Mouse (Mus musculus): Measurements from ENCODE around the gene Zfp777. TPM values are rescaled to one million over a fixed set of nuclear protein-coding genes. Genes with fewer than 3 reads are reported as not detected.

Gene Zfp777
- polyA plus RNA-seq (2014; fragmentation: Illumina TruSeq; extraction: RNeasy Lipid Tissue Mini Kit (QIAGEN cat#74804); ENCODE audit: low read depth, low replicate concordance), result 19.3 TPM

DNA sequence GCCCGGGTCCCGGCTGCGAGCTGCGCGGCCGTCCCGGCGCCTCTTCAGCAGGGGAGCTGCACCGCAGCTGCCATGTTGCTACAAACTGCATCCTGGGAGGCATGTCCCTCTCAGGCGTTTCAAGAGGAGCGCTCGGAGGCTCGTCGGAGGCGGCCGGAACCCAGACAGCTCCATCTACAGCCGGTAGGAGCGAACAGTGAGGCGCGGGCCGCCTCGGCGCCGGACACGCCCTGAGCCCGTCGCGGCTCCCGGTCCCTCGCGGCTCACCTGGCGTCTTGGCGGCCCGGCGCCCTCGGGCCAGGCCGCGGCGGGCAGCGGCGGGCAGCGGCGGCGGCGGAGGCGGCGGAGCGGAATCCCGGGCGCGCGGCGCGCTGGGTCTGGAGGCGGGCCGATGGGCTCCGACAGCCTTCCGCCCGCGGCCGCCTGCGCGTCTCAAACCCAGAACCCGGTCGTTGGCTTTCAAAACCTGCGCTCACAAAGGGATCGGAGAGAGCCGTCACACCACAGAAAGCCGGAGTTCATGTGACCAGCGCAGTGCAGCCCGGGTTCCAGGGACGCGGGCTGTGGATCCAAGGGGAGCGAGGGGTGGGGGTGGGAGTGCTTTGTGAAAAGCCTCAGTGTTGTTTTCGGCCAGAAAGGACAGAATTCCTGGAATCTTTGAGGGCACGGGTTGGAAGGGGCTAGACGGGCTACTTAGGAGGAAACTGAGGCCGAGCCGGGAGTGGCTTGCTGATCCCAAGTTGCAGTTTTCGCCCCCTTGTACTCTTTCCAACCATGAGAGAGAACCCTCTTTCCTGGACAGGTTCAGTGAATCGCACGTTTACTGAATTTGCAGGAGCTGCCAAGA, at the start of gene Zfp777:
TSS of gene Zfp777 (minus strand) at position 486 of the 847 bp plus-strand sequence.

GRCm38 (mm10) chr6:48086471-48086878, 37.8 kb upstream of the Zfp777 start, which contains the start of gene Zfp746:
Gene Zfp746 (minus strand): TSS chr6:48086593.

Other genes starting within 250 kb of the Zfp777 start
- 280 TPM for gene Pdia4, start 235.5 kb downstream of the Zfp777 start, polyA plus RNA-seq (2014; fragmentation: Illumina TruSeq; extraction: RNeasy Lipid Tissue Mini Kit (QIAGEN cat#74804); ENCODE audit: low read depth, low replicate concordance)
- 0.77 TPM for gene Zfp786, start 218.0 kb downstream of the Zfp777 start, polyA plus RNA-seq (2014; fragmentation: Illumina TruSeq; extraction: RNeasy Lipid Tissue Mini Kit (QIAGEN cat#74804); ENCODE audit: low read depth, low replicate concordance)
- gene Zfp398, start 213.2 kb downstream of the Zfp777 start, polyA plus RNA-seq (2014; fragmentation: Illumina TruSeq; extraction: RNeasy Lipid Tissue Mini Kit (QIAGEN cat#74804); ENCODE audit: low read depth, low replicate concordance), result 6.2 TPM
- gene Zfp282, start 171.7 kb downstream of the Zfp777 start, polyA plus RNA-seq (2014; fragmentation: Illumina TruSeq; extraction: RNeasy Lipid Tissue Mini Kit (QIAGEN cat#74804); ENCODE audit: low read depth, low replicate concordance), result 5.0 TPM
- gene Zfp212, start 128.4 kb downstream of the Zfp777 start, polyA plus RNA-seq (2014; fragmentation: Illumina TruSeq; extraction: RNeasy Lipid Tissue Mini Kit (QIAGEN cat#74804); ENCODE audit: low read depth, low replicate concordance), result 11.7 TPM
- gene Zfp956, start 95.5 kb downstream of the Zfp777 start, polyA plus RNA-seq (2014; fragmentation: Illumina TruSeq; extraction: RNeasy Lipid Tissue Mini Kit (QIAGEN cat#74804); ENCODE audit: low read depth, low replicate concordance), result 11.9 TPM
- gene Zfp746, start 37.7 kb upstream of the Zfp777 start, polyA plus RNA-seq (2014; fragmentation: Illumina TruSeq; extraction: RNeasy Lipid Tissue Mini Kit (QIAGEN cat#74804); ENCODE audit: low read depth, low replicate concordance), result 13.9 TPM